Mouse (Mus musculus) c-Kit-positive CD71-positive TER-119-negative erythroid progenitor cells, embryonic 14.5 days (primary cell): ENCODE results near the gene A2m.

ENCODE experiments used
- DNase-seq: peaks from one replicate; pipeline ENCODE4 v3.0.0-alpha.2; 2013; ENCODE audit warnings: low read depth

Gene A2m

DNA sequence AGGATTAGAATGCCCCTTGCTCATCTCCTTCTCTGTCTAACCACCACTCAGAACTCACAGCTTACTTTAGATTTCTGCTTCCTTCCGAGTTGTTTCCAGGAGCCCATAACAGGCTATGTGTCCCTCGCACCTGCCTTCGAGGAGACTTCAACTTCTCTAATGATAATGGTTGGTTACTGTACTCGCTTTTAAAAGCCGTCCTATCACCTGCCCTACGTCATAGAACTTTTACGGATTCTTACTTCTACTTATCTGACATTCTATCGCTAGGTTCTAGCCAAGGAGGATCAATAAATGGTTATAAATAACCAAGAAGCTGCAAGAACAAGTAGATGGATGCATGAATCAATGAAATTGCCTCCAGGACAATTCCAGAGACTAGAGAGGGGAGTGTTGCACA, at the start of gene A2m:
TSS of gene A2m (plus strand) at position 301 of the 400 bp plus-strand sequence.
- no peak for DNase-seq

DNA sequence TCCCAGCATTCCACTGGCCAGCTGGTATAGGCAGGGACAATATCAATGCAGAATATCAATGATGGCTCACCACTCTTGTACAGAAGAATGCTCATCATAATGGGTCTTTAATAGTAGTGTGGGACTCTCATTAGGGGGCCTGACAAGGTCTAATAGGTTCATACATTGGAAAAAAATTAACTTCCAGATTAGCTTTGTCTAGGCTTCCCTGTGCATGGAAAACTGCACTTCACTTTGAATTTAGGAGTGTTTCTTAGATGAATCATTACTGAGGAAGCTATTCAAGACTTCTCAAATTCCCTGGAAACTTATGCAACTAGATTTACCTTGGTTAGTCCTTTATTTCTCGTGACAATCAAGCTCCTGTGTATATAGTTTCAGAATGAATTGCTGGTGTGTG, 45.0 kb upstream of the A2m start:
- DNase-seq: no peak

GRCm38 (mm10) chr6:121600927-121601326, 34.2 kb upstream of the A2m start:
- DNase-seq: no peak

DNA sequence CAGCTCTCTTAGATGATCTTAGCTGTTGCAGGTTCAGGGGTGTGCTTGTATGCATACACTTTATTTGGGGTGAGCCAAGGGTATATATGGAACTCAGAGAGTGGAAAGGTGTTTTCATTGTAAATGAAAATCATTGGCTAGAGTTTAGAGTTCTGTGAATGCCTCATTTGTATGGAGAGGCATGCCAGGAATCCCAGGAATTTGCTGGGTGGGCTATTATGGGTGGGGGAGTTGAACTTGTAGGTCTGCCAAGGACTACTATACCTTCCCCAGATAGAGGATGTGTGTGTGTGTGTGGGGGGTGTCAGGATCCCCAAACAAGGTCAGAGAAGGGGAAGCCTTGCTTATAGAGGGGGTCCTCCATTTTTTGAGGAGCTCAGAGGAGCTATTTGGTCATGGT, 27.3 kb upstream of the A2m start:
- no peak for DNase-seq

- DNase-seq: no peak
These were observed 23.4 kb upstream of the A2m start for GRCm38 (mm10) chr6:121611796-121612195.

DNA sequence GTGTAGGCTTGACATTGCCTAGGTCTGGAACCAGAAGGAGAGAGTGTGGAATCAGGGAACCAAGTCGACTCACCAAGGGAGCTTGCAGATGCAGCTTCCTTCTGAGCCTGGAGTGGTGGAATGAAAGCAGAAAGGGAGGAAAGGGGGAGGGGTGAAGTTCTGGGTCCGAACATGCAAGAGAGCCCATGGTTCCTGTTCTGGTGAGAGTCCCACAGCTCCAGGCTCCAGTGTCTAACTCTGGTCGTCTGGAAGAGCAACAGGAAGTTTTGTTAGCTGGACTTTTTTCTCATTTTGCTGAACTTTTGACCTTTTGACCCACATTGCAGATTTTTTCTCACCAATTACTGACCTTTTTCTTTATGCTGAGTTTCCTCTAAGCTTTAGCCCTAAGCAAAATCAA, 17.7 kb upstream of the A2m start:
- no peak for DNase-seq

- DNase-seq: no peak
These were observed 12.7 kb upstream of the A2m start for GRCm38 (mm10) chr6:121622525-121622924.

DNA sequence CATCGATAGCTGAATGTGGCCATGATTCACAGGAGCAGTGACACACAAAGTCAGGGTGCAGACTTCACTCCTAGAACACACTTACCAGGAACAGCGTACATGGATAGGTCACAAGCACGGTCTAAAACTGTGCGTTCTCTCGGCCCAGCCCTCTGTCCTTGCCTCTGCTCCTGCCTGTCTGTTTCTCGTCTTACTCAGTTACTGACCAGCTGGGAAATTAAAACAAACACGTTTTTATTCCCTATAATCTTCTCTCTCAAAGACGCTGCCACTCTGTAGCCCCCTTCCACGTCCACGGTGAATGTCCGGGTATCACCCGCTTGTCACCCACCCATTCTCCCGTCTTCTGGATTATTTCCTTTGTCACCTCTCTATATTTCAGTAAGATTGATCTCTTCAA, 656 bp upstream of the A2m start:
- no peak for DNase-seq

DNA sequence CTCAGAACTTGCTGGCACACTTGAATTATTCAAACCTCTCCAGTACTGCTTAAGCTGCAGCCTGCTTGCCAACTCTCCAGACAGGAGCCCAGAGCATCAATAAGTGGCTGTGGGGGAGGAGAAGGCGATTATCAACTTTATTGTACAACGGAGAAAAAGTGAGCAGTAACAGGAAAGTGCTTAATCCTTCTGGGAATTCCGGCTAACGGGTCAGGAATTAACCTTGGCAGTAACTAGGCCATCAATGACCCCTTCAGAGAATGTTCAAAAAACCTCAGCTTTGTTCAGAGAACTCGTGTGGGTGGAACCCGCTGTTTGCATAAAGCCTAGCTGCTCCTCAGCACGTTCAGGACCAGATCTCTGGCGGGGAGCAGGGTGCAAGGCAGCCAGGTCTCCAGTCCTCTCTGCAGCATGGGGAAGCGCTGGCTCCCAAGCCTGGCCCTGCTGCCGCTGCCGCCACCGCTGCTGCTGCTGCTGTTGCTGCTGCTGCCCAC, 749 bp downstream of the A2m start:
- no peak for DNase-seq

DNA sequence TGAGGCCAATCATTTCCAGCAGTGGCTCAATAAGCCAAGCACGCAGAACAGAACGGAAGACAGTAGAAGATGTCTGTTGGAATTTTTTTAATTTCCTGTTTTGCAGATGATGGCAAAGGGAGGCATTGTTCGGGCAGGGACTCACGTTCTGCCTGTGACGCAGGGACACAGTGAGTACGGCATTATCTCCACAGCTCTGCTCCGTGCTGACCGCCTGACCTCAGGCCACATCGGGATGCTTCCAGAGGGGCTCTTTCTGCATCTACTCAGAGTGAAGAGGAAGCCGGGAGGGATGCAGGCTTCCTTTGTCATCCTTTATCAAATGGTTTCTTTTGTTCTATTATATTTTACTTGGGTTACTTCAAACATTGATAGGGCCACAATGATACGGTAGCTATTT, 13.3 kb downstream of the A2m start:
- DNase-seq: no peak
